Mouse (Mus musculus) left cerebral cortex, postnatal 25 days (tissue): ENCODE measurements at regions not wholly inside any gene's neighbourhood (a gene's known extent, or its start where the extent isn't known, plus 50 kb on each side); places are given as distances from the start of the nearest gene placed in this dataset.

Experiments used
- DNase-seq, 2 experiments: peaks; one replicate each; pipeline ENCODE4 v3.0.0; 2022; ENCODE audit warnings: low spot score in 2 of 2, mixed read lengths in 1 of 2
- intact Hi-C: fragments of 180-260 bp; cut with DNase I; formaldehyde crosslinking; loops from one replicate; pipeline ENCODE4 v1.15.1; 2025

GRCm38 (mm10) chr8:5601116-5601515, 496.0 kb upstream of the Slc10a2 start:
- no peak for DNase-seq
- intact Hi-C loops = no loop called here

- intact Hi-C loops = no loop called here
- DNase-seq = peak; percentile 2
These were observed 486.4 kb upstream of the Slc10a2 start for GRCm38 (mm10) chr8:5591571-5591970.
